Mouse (Mus musculus) kidney, postnatal 36 days (tissue): ENCODE data around the gene Carmil1.

Experiments used
- DNase-seq, 2 experiments: peaks; one replicate each; pipeline ENCODE4 v3.0.0; 2021 to 2022; ENCODE audit warnings: mixed read lengths in 2 of 2

Gene Carmil1

GRCm38 (mm10) chr13:24260751-24261591 is 19.6 kb downstream of the Carmil1 start:
- no peak for DNase-seq

GRCm38 (mm10) chr13:24257809-24258208 is 22.8 kb downstream of the Carmil1 start:
- DNase-seq: peak in 1 of 2 experiments; percentile 15

- DNase-seq: peak; percentile 69 to 74
Measured at GRCm38 (mm10) chr13:24253989-24254388, 26.6 kb downstream of the Carmil1 start.

GRCm38 (mm10) chr13:24253551-24253950 is 27.0 kb downstream of the Carmil1 start:
- DNase-seq: no peak

GRCm38 (mm10) chr13:24251236-24251635 is 29.4 kb downstream of the Carmil1 start:
- no peak for DNase-seq

GRCm38 (mm10) chr13:24247928-24248327 is 32.7 kb downstream of the Carmil1 start:
- DNase-seq: no peak

GRCm38 (mm10) chr13:24247441-24247840 is 33.2 kb downstream of the Carmil1 start:
- DNase-seq: no peak

- no peak for DNase-seq
Measured at GRCm38 (mm10) chr13:24246266-24246665, 34.3 kb downstream of the Carmil1 start.

GRCm38 (mm10) chr13:24244613-24245012 is 36.0 kb downstream of the Carmil1 start:
- DNase-seq: no peak

- DNase-seq: no peak
Measured at GRCm38 (mm10) chr13:24243964-24244363, 36.6 kb downstream of the Carmil1 start.

GRCm38 (mm10) chr13:24242429-24243106 is 38.0 kb downstream of the Carmil1 start:
- peak; percentile 31 to 39 for DNase-seq

GRCm38 (mm10) chr13:24241201-24241600 is 39.4 kb downstream of the Carmil1 start:
- DNase-seq: no peak

GRCm38 (mm10) chr13:24240430-24240829 is 40.2 kb downstream of the Carmil1 start:
- no peak for DNase-seq

GRCm38 (mm10) chr13:24238456-24239120 is 42.0 kb downstream of the Carmil1 start:
- no peak for DNase-seq

GRCm38 (mm10) chr13:24236736-24237135 is 43.9 kb downstream of the Carmil1 start:
- no peak for DNase-seq

- DNase-seq: no peak
Measured at GRCm38 (mm10) chr13:24232750-24233149, 47.8 kb downstream of the Carmil1 start.

GRCm38 (mm10) chr13:24231746-24232483 is 48.7 kb downstream of the Carmil1 start:
- no peak for DNase-seq

- DNase-seq: no peak
Measured at GRCm38 (mm10) chr13:24231146-24231545, 49.4 kb downstream of the Carmil1 start.

- no peak for DNase-seq
Measured at GRCm38 (mm10) chr13:24230541-24231095, 50.0 kb downstream of the Carmil1 start.

GRCm38 (mm10) chr13:24223425-24224201 is 57.0 kb downstream of the Carmil1 start:
- no peak for DNase-seq

- no peak for DNase-seq
Measured at GRCm38 (mm10) chr13:24220441-24220970, 60.1 kb downstream of the Carmil1 start.
